Mouse (Mus musculus) adrenal gland, adult 8-10 months (tissue): Measurements from ENCODE around the gene Dmkn. TPM values are rescaled to one million over a fixed set of nuclear protein-coding genes. Genes with fewer than 3 reads are reported as not detected.

Experiments
- DNase-seq: peaks from one replicate; pipeline ENCODE4 v3.0.0; 2022
- total RNA-seq, 4 experiments: library from RNA; stranded (reverse); gene quantifications; 2 replicates each; pipeline ENCODE4 v1.2.4; 2022

Gene Dmkn
- total RNA-seq, 4 experiments from 2014 or later: 2.7 to 4.6 (median 4.2) TPM

DNA sequence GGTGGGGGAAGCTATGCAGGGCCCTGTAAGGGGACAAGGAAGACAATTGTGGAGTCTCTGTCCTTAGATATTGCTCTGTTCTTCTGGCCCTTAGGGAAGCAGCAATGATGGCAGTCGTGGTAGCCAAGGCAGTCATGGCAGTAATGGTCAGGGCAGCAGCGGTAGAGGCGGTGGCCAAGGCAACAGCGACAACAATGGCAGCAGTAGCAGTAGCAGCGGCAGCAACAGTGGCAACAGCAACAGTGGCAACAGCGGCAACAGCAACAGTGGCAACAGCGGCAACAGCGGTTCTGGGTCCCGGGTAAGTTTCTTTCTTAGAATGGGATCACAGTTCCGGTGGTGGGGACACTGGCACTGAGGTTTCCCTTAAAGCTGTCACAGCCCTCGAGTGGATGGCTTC lies 1.6 kb downstream of the Dmkn start:
- no peak for DNase-seq

DNA sequence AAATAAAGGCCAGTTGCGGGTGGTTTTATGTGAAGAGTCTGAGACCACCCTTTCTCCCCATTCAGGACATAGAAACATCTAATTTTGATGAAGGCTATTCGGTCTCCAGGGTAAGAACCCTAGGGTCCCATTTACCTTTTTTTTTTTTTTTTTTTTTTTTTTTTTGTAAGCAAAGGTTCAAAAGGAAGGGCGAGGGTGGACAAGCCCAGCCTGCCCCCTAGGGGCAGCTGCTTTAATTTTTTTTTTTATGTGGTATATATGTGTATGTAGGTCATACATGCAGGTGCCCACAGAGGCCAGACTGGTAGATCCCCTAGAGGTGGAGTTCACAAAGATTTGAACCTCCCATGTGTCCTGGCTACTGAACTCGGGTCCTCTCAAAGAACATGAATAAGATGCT lies 2.9 kb downstream of the Dmkn start:
- no peak for DNase-seq

GRCm38 (mm10) chr7:30769236-30769635 lies 5.7 kb downstream of the Dmkn start:
- DNase-seq: no peak

- no peak for DNase-seq
Measured at GRCm38 (mm10) chr7:30776104-30776503, 12.5 kb downstream of the Dmkn start.

- DNase-seq: no peak
Measured at GRCm38 (mm10) chr7:30777081-30777579, 13.6 kb downstream of the Dmkn start.

DNA sequence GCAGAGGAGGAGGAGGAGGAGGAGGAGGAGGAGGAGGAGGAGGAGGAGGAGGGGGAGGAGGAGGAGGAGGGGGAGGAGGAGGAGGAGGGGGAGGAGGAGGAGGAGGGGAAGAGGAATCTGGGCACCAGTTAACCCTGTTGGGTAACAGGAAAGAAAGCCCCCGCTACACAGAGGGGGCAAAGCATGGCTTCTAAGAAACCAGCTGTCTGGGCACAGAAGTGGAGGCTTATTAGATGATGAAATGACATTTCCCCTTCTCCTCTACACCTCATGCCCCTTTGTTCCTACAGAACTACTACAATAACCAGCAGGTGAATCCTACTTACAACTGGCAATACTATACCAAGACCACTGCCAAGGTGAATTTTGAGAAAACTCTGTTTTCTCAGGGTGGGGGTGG lies 14.4 kb downstream of the Dmkn start:
- no peak for DNase-seq

DNA sequence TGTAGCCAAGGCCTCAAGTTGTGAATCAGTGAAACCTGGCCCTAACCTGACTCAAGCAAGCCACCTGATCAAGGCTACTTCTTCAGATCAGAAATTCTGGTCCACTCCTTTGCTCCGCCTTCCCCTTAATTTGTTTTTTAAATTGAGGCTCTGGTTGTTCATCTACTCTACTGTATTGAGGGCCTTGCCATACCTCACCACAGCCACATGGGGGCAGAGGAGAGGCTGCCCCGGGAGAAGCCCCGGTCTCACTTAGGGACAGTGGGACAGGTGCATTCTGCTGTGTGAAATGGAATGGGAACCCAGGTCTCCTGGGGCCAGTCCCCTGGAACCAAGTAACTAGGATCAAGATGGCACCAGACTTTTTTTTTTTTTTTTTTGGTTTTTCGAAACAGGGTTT lies 18.2 kb downstream of the Dmkn start:
- no peak for DNase-seq

- DNase-seq: no peak
Measured at GRCm38 (mm10) chr7:30782658-30783057, 19.1 kb downstream of the Dmkn start.

DNA sequence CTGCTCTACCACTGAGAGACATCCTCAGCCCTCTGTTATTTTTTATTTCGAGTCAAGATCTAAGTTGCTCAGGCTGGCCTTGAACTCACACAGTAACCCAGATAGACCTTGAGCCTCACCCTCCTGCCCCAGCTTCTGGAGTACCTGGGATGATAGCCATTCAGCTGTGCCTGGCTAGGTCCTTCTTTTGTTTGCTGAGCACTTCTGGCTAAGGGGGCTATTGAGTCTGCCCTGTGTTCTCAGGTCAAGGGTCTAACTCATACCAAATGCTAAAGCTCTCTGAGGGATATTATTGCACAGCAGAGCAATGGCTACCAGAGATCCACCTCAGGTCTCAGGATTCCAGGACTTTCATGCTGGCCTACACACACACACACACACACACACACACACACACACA lies 21.6 kb downstream of the Dmkn start:
- no peak for DNase-seq

GRCm38 (mm10) chr7:30785721-30786546 lies 22.4 kb downstream of the Dmkn start:
- no peak for DNase-seq

GRCm38 (mm10) chr7:30787377-30788022 lies 23.9 kb downstream of the Dmkn start, which contains the start of gene Krtdap:
Krtdap (plus strand) TSS chr7:30787896.
- DNase-seq: no peak

DNA sequence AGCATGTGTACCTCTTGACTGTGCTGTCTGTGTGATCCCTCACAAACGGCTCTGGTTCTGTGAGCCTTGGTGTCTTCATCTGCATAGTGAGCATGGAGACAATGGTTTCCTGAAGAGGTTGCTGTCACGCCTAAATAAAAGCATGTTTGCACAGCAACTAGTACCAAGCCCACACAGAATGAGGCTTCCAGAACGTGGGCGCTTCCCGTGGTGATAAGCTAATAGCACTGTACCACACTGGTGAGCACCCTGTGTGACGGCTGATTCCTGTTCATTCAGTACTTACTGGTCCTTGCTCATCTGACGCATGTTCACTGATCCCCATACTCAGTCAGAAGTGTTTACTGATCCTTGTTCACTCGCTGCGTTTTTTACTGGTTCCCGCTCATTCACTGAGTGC lies 26.6 kb downstream of the Dmkn start:
- no peak for DNase-seq

DNA sequence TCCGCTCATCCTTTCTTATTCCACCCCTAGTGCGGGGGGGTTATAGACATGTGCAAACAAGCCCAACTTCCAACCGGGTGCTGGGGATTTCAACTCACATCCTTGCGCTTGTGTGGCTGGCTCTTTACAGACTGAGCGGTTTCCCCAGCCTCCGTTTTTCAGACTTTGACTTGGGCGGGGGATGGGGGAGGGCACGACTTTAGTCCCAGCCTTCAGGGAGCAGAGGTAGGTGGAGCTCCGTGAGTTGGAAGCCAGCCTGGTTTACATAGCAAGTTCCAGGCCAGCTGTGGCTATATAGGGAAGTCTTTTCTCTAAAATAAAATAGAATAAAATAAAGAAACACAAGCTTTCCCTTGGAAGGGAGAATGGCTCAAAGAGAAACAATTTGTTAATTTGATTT lies 28.4 kb downstream of the Dmkn start:
- DNase-seq: no peak

GRCm38 (mm10) chr7:30794921-30795320 lies 31.4 kb downstream of the Dmkn start:
- DNase-seq: no peak

DNA sequence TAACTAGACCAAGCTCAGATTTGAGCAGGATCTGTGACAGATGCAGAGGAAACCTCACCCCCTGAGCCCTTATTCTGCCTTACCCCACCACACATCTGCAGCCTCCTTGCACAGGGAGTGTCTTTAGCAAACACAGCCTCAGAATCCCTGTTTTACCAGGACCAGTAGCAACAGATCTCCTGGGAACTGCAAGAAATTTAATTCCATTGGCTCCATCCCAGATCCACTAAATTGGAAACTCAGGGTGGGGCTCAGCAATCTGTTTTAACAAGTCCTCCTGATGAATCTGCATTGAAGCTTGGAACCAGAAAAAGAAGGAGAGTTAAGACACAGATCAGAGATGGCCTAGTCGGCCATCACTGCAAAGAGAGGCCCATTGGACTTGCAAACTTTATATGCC lies 33.2 kb downstream of the Dmkn start:
- no peak for DNase-seq

DNA sequence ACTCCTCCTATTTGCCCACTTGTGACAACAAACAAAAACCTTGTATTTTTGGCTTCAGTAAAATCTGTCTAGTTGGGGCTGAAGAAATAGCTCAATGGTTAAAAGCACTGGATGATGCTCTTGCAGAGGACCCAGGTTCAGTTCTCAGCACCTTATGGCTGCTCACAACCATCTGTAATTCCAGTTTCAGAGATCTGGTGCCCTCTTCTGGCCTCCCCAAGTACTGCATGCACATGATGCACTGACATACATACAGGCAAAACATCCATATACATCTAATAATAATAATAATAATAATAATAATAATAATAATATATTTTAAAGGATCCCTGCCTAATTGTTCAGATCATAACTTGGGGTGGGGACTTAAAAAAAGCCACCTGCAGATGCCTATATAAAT lies 37.1 kb downstream of the Dmkn start:
- no peak for DNase-seq

GRCm38 (mm10) chr7:30803256-30803655 lies 39.7 kb downstream of the Dmkn start:
- no peak for DNase-seq

GRCm38 (mm10) chr7:30804026-30804715 lies 40.6 kb downstream of the Dmkn start:
- no peak for DNase-seq

- DNase-seq: no peak
Measured at GRCm38 (mm10) chr7:30805924-30806323, 42.4 kb downstream of the Dmkn start.

- no peak for DNase-seq
Measured at GRCm38 (mm10) chr7:30810319-30810718, 46.8 kb downstream of the Dmkn start.

- DNase-seq: no peak
Measured at GRCm38 (mm10) chr7:30811757-30812290, 48.3 kb downstream of the Dmkn start.

- no peak for DNase-seq
Measured at GRCm38 (mm10) chr7:30812291-30812807, 48.8 kb downstream of the Dmkn start.

DNA sequence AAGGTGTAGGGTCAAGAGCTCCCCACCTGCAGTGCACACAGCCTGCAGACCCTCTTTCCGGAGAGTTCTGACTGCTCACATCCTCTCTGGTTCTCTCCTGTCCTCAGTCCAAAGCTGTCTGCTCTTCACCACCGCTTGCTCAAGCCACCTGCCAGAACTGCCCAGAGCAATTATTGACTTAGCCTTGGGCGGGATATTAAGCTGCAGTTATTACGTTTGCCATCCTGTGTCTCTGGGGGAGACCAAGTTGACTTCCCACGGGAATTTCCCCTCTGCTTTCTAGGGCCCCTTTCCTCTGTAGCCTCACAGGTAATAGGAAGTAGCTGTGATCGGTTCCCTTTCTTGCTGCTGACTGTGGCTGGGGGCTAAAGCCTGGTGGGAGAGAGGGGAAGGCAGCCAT lies 56.6 kb downstream of the Dmkn start:
- no peak for DNase-seq
